Comparison of ENCODE assay signal across 9 mouse cellular contexts in the genomic region with DNA sequence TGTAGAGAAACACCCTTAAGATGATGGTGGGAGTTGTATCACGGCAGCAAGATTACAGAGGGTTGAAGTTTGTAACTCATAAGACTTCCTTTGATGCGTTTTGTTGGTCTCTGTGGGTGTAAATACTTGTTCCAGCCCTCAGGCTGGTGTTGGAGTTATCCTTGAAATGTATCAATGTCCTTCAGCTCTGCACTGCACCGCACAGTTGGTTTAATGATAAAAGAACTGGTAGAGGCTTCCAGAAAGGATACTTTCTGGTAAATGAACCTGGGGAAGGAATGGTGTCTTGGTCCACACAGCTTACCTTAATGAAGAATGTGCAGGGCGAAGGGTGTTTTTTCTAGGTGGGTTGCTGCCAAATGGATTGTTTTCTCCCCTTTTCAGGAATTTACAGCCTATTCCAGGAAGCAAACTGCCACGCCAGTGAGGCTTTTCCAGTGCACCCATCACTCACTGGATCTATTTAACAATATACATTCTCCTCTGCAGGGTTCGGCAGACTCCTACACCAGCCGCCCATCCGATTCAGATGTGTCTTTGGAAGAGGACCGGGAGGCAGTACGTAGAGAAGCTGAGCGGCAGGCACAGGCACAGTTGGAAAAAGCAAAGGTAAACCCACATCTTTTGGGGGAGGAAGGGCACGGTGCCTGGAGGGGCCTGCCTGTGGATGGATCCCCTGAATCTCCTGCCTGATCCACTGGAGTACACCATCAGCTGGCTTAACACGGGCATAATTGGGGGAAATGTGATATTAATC.
A peak's percentile ranks its signal among the peaks of the same experiment; 100 is the strongest.
DNase-seq lines count a peak whose midpoint lies in the region; ATAC-seq and TF ChIP-seq lines count a peak whose summit lies in the region.
"Had no signal": no experiment of that assay in that cellular context is flagged by ENCODE, and none has a peak within 500 bp of the region (broad histone marks: within the 10 kb centered on the region; RNA-seq: fewer than 3 reads in every experiment).

No protein-coding gene starts in this region.

- no peak for ATAC-seq in stomach, embryonic 14.5 days (ENCODE audit: insufficient number of reproducible peaks, insufficient read depth, low FRiP score, low read depth)
- no peak for ATAC-seq in stomach, postnatal 0 days (ENCODE audit: low FRiP score, low TSS enrichment)

- peak overlapping the region; percentile 32 for H3K4me2 ChIP-seq in stomach, embryonic 14.5 days (replicated peaks; ENCODE audit: low read depth, low read length)
- no peak overlapping the region for H3K4me2 ChIP-seq in stomach, postnatal 0 days (replicated peaks; ENCODE audit: low read depth)

- no peaks in the 10 kb centered on the region for H3K36me3 ChIP-seq in stomach, embryonic 14.5 days (ENCODE audit: control insufficient read depth, insufficient read depth, low read length)
- no peaks in the 10 kb centered on the region for H3K36me3 ChIP-seq in stomach, postnatal 0 days (ENCODE audit: control insufficient read depth, insufficient read depth, low read length)

- H3K4me3 ChIP-seq in stomach, embryonic 14.5 days (ENCODE audit: low read depth, low read length), result peak overlapping the region; percentile 8; the same call in 1 of the 2 replicates
- no peak overlapping the region for H3K4me3 ChIP-seq in stomach, postnatal 0 days (ENCODE audit: low read depth, low read length)

- 0 out of 2 replicates have a peak, but pooled peaks cover 4% of the 10 kb centered on the region for H3K4me1 ChIP-seq in stomach, embryonic 14.5 days (ENCODE audit: control insufficient read depth, insufficient read depth, low read length)
- H3K4me1 ChIP-seq in stomach, postnatal 0 days (replicated peaks; ENCODE audit: control insufficient read depth, insufficient read depth), result no peaks in the 10 kb centered on the region

- no peak overlapping the region for H3K27ac ChIP-seq in stomach, embryonic 14.5 days (ENCODE audit: low read length)
- no peak overlapping the region for H3K27ac ChIP-seq in stomach, postnatal 0 days (replicated peaks)

- H3K9ac ChIP-seq in stomach, embryonic 14.5 days (replicated peaks; ENCODE audit: low read depth, low read length), result no peak overlapping the region
- H3K9ac ChIP-seq in stomach, postnatal 0 days (ENCODE audit: low read length), result no peak overlapping the region

- H3K9me3 ChIP-seq in stomach, embryonic 14.5 days (ENCODE audit: control insufficient read depth, low read depth, low read length), result no peaks in the 10 kb centered on the region
- no peaks in the 10 kb centered on the region for H3K9me3 ChIP-seq in stomach, postnatal 0 days (ENCODE audit: control insufficient read depth, low read length)

- no peak for TF ChIP-seq CTCF in stomach, postnatal 0 days (IDR thresholded peaks at IDR 0.05; ENCODE audit: low read depth)

- H3K27me3 ChIP-seq in stomach, embryonic 14.5 days (ENCODE audit: control insufficient read depth, insufficient read depth, low read length), result no peaks in the 10 kb centered on the region
- no peaks in the 10 kb centered on the region for H3K27me3 ChIP-seq in stomach, postnatal 0 days (ENCODE audit: control insufficient read depth, insufficient read depth, low read length)

- WGBS in stomach, embryonic 14.5 days, result 27% methylated on average over 13 of the region's 13 CpGs
- 40% methylated on average over 13 of the region's 13 CpGs for WGBS in stomach, postnatal 0 days

- no peak for TF ChIP-seq EP300 in stomach, postnatal 0 days (optimal IDR thresholded peaks at IDR 0.05)

- DNase-seq in heart, adult 11 months, result peak; percentile 67
- DNase-seq in heart, adult 8-10 months (ENCODE audit: low spot score), result no peak
- no peak for DNase-seq in stomach, postnatal 0 days (ENCODE audit: low spot score)
- peak; percentile 16 for DNase-seq in lung, postnatal 14 days
- peak; percentile 7 for DNase-seq in testis, postnatal 14 days (ENCODE audit: low spot score)
- no peak for DNase-seq in urinary bladder, adult 2 months (ENCODE audit: low spot score)
- no peak for DNase-seq in c-Kit-positive CD71-positive TER-119-positive erythroid progenitor cells, embryonic 14.5 days (ENCODE audit: low spot score)
- DNase-seq: layer of hippocampus, adult 9-11 months had no signal

Comparison
In these comparisons a context has a peak if more than half of its experiments do, and no peak if none do; other contexts are left out.
1. DNase-seq: peak in heart, adult 11 months (single experiment), lung, postnatal 14 days (single experiment) and testis, postnatal 14 days (single experiment); none in heart, adult 8-10 months (single experiment), stomach, postnatal 0 days (single experiment), urinary bladder, adult 2 months (single experiment) and c-Kit-positive CD71-positive TER-119-positive erythroid progenitor cells, embryonic 14.5 days (single experiment).